Mouse (Mus musculus) retina, postnatal 1 day (tissue): ENCODE measurements around the gene Entpd1.

Experiments used
- DNase-seq: peaks from one replicate; pipeline ENCODE4 v3.0.0-alpha.2; 2012

Entpd1 gene

GRCm38 (mm10) chr19:40630096-40630495 is 17.9 kb downstream of the Entpd1 start:
- no peak for DNase-seq

- no peak for DNase-seq
Observed at GRCm38 (mm10) chr19:40630606-40631005, 18.4 kb downstream of the Entpd1 start.

GRCm38 (mm10) chr19:40632193-40632592 is 20.0 kb downstream of the Entpd1 start:
- no peak for DNase-seq

DNA sequence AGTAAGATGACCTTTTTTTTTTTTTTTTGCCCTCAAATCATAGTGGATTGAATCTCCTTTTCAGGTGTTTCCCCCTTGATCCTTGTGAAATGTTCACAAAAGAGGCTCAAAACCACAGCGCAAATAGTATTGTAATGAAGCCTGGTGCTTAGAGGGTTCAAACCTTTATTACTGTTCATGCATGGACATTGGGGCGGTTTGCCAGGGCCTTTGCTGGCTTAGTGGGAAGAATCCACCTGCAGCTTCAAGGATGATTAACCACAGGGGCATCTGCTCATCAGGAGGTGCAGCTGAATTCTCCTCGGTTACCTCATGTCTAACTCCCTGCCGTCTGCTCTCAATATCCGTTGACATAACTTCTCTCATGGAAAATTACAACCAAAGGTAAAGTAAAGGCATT is 20.5 kb downstream of the Entpd1 start:
- DNase-seq = no peak

GRCm38 (mm10) chr19:40633144-40633543 is 21.0 kb downstream of the Entpd1 start:
- no peak for DNase-seq

DNA sequence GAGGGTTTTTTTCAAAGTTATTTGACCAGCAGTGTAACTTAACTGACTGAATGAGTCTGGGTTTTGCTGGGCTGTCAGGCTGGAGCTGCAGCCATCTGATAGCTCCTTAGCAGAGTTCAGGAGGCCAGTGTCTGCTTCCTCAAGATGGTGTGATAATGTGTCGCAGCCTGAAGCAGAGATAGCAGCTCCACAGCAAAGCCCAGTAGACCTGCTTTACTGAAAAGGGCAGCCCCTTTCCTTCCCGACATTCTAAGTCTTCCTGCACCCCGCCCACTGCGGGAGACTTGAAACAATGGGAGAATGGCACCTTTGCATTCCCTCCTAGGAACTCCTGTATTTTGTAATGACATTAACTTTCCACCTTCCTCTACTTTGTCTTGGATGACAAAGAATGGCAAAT is 24.9 kb downstream of the Entpd1 start:
- no peak for DNase-seq

DNA sequence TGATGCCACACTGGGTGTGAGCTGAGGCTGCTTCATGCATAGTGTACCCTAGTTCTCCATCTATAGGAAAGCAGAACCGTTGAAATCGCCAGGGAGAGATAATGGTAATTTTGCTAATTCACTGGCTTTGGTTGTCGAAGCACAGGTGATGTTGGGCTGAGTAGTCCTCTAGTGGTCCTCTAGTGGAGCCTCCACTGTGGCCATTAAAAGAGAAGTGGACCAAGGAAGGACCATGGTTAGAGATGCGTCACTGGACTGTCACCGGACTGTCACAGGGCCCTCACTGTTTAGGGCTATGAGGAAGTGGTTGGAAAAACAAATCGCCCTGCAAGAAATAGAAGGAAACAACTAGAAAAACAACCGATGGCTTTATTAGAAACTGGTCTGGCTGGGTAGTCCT is 25.4 kb downstream of the Entpd1 start:
- DNase-seq = no peak

- DNase-seq = no peak
Observed at GRCm38 (mm10) chr19:40638582-40638981, 26.4 kb downstream of the Entpd1 start.

DNA sequence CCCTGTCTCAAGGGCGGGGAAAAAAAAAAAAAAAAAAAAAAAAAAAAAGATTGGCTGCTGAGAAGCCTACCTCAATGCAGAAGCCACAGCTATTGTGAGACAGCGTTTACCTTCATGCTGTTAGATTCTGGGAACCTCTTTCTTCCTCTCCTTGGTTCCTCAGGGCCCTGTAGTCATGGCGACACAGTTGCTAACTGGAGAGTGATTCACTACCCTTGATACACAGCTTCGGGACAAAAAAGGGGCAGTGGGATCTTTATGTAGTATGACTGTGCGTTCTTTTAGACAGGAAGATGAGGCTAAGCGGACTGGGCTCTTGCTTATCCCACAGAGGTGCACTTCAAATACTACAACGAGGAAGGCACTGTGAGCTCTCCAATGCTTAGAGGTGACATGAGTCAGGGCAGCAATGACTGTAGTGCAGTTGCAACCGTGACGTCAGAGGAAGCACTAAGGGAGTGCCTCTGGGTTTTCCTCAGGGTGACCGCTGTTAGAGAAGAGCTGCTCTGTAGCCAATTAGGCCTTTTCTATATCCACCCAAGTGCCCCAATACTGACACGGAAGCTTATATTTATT is 27.7 kb downstream of the Entpd1 start:
- no peak for DNase-seq

- DNase-seq = no peak
Observed at GRCm38 (mm10) chr19:40640799-40641198, 28.6 kb downstream of the Entpd1 start.

DNA sequence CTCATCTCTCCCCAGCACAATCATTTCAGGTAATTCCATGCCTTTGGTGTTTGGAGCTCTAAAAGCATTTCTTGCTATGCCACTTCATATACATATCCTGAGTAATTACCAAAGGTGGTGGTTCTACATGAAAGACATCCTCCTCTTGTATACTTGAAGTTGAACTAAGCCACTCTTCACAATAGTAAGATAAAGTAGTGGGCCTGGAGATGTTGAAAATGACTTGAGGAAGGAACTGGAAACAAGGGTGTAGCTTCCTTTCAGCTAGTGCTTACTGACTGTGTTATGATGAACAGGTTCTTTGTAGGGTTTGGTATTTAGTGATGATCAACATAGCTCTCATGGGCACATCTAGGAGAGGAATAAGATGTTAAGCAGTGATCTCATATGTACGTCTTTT is 31.7 kb downstream of the Entpd1 start:
- DNase-seq = no peak

DNA sequence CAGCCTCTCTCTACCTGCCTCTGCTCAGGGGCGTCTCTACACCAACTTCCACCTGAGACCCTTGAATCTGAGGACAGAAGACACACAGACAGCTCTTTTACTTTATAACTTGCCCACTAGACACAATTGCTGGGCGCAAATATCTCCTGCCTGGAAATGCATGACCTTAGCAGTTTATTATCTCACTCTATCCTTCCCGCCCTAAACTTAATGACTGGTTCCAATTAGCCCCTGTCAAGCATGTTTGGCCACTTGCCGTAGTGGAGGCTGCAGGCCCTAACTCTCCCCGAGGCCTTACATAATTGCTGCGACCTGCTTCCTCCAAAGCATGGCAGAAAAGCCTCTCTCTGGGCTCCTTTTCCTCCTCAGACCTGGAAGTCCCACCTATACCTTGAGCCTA is 34.2 kb downstream of the Entpd1 start:
- no peak for DNase-seq

- DNase-seq = no peak
Observed at GRCm38 (mm10) chr19:40647319-40648158, 35.4 kb downstream of the Entpd1 start.

GRCm38 (mm10) chr19:40650090-40650489 is 37.9 kb downstream of the Entpd1 start:
- no peak for DNase-seq

DNA sequence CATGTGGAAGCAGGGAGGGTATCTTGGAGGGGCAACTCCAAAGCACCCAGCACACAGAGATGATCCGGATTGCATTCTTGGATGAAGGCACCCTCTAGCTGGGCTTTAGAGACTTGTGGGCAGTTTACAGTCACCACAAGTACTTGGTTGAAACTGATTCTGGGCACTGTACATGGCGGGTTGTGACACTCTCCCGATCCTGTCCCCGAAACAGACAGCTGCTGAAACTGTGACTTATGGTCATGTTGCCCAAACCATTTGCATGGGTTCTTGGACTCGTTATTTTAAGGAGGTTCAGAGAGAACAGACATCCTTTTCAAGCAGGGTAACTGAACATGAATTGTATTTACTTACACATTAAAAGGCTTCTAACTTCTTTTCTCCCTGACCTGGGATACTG is 44.0 kb downstream of the Entpd1 start:
- no peak for DNase-seq

DNA sequence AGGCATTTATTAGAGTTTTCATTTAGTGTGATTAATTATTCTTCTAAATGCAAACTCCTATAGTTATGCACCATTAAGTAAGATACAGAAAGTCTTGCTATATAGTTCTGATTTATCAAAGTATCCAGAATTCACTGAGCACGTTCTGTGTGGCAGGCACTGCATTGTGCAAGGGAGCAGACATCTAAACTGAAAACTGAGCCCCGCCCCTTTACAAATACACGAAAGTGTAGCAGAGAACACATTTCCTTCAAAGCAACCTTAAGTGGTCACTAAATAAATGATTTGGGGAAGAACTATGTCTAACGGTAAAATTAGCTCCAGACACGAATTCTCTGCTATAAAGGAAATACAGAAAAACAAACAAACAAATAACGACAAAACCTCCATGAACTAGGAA is 46.1 kb downstream of the Entpd1 start:
- no peak for DNase-seq

DNA sequence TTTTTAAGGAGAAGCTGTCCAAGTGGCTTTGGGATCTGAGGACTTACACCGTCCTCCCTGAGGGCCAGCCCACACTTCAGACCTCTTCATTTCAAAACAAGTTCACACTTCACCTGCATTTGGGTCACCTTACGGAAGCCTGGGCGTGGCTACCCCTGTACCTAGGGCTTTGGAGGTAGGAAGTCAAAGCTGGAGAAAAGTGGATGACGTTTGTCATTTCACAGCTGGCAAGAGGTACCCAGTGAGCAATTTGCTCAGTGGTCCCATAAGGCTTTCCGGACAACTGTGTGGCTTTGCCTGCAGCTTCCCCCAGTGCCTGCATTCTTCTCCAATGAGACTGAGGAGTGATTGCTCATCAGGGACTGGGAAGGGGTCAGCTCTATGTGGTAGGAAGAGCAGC is 46.8 kb downstream of the Entpd1 start:
- DNase-seq = no peak

- peak; percentile 44 for DNase-seq
Observed at GRCm38 (mm10) chr19:40659651-40660478, 47.7 kb downstream of the Entpd1 start.

DNA sequence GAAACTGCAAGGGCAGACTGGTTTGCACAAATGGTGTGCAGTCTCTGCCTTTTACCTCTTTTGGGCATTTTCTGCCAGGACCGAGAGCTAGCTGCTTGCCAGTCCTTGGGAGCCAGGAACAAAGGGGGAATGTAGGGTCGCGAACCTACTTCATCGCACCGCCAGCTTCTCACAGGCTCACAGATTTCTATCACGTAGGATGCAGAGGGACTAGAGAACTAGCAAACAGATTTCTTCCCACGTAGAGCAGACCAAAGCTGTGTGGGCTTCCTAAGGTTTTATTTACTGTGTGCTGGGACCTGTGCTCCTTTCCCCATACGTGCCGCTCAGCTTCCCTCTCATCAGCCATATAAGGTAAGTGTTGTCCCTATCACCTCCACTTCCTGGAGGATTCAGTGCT is 48.3 kb downstream of the Entpd1 start:
- no peak for DNase-seq

DNA sequence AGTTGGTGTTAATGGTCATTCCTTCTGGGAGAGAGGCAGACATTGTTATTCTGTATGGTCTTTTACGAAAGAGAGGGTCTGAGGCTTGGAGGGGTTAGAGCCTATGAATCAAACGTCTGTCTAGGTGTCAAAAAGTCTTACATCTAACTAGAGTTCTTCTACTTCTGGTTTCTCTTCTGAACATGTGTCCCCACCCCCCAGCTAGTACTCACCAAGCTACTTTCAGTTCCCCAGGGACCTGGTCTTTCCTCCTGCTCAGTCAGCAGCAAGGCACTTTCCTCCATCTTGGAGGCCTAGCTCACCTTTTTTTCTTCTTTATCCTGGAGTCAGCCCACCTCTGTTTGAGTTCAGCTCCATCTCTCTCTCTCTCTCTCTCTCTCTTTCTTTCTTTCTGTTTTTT is 48.9 kb downstream of the Entpd1 start:
- DNase-seq = no peak

GRCm38 (mm10) chr19:40661874-40662273 is 49.7 kb downstream of the Entpd1 start:
- no peak for DNase-seq

DNA sequence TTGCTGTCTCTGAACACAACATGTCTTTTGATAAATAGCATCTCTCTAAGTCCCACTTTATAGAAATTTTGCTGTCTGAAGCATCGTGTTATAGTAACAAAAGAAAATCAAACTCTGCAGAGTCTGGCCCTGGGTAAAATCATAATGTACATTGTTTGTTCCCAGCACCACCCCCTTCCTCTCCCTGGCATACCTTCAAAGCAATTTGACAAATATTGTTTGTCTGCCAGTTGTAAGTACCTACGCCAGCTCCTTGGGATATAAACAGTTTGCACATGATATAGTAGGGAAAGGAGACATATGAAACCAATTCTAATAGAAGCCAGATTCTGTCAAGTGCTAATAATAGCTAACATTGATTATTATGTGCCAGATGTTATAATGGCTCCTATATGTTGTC is 50.6 kb downstream of the Entpd1 start:
- no peak for DNase-seq

DNA sequence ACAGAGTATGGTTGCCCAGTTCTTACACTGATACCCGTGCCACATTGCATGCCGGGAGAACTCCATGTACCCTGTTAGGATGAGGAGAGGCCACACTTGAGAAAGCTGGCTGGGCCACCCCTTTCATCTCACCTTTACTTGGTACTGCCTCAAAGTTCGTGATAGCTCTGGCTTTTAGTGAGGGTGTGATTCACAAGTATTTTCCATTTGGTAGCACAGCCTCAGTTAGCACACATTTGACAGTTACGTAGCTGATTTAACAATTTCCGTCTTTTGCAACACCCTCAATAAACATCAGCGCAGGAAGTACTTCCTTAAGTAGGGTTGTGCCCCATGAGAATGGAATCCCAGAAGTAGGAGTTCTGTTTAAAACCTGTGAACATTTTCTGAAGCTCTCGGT is 53.6 kb downstream of the Entpd1 start:
- DNase-seq = no peak

DNA sequence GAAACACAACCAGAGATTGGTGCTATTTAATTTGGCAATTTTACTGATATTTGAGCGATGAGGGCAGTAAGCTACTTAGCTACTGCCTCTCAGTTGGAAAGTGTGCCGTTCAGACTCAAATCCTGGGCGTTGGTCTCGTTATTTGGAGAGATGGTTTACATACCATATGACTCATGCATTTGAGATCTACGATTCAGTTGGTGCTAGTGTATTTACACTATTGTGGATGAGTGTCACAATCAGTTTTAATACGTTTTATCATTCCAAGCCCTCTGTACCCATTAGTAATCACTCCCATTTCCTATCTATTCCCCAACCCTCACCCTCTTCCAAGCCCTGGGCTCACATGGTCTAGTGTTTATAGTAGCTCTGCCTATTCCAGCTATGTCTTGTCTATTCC is 54.9 kb downstream of the Entpd1 start:
- DNase-seq = no peak
